Mouse (Mus musculus) CH12.LX (cell line): ENCODE results near the gene Chrnb1. TPM values are rescaled to one million over a fixed set of nuclear protein-coding genes. Genes with fewer than 3 reads are reported as not detected.

Source experiments
- DNase-seq: peaks from one replicate; pipeline ENCODE4 v3.0.0-alpha.2; 2013; ENCODE audit errors: extremely low read depth
- H3K27ac ChIP-seq: 2 replicates; pipeline ENCODE4 v1.5.1; 2012; ENCODE audit warnings: low read depth, mild to moderate bottlenecking, control low read depth, moderate library complexity; ENCODE audit not compliant: insufficient read depth
- H3K27me3 ChIP-seq: replicated peaks from 2 replicates; pipeline ENCODE3; 2012; ENCODE audit warnings: inconsistent platforms
- H3K36me3 ChIP-seq, 2 experiments: replicated peaks in 1 of 2; 2 replicates each; pipeline versions ENCODE3 to v1.6.1; 2012; ENCODE audit warnings: inconsistent platforms in 1 of 2, low read length in 1 of 2, mild to moderate bottlenecking in 1 of 2, mixed read lengths in 1 of 2, moderate library complexity in 1 of 2; ENCODE audit not compliant: control insufficient read depth in 1 of 2, insufficient read depth in 1 of 2
- H3K4me1 ChIP-seq, 2 experiments: 2 replicates each; pipeline ENCODE4 v1.6.1; 2012; ENCODE audit warnings: inconsistent platforms in 1 of 2, moderate library complexity in 1 of 2; ENCODE audit not compliant: insufficient read depth in 2 of 2, control insufficient read depth in 1 of 2
- H3K4me2 ChIP-seq: 2 replicates; pipeline ENCODE4 v1.6.1; 2012; ENCODE audit warnings: low read depth, mild to moderate bottlenecking, control low read depth; ENCODE audit not compliant: poor library complexity, insufficient read depth, severe bottlenecking
- H3K4me3 ChIP-seq, 3 experiments: fragments of 150-350 bp in 1 of 3; sonication (generic) in 1 of 3; replicated peaks in 1 of 3; 2 replicates each; pipeline versions ENCODE3 to v1.5.1; 2011 to 2012; ENCODE audit warnings: low read depth in 2 of 3, low read length in 2 of 3, mild to moderate bottlenecking in 2 of 3, moderate library complexity in 2 of 3, control low read depth in 1 of 3, improper control_type of control experiment in 1 of 3, inconsistent platforms in 1 of 3, mixed read lengths in 1 of 3; ENCODE audit not compliant: poor library complexity in 1 of 3
- H3K79me2 ChIP-seq: replicated peaks from 2 replicates; pipeline ENCODE4 v1.6.1; 2012; ENCODE audit warnings: mild to moderate bottlenecking, moderate library complexity; ENCODE audit not compliant: control insufficient read depth, poor library complexity, insufficient read depth, severe bottlenecking; ENCODE audit errors: extremely low read depth
- H3K9ac ChIP-seq: 2 replicates; pipeline ENCODE4 v1.6.1; 2012; ENCODE audit warnings: low read depth, mild to moderate bottlenecking, control low read depth, moderate library complexity; ENCODE audit not compliant: insufficient read depth
- H3K9me3 ChIP-seq: replicated peaks from 2 replicates; pipeline ENCODE3; 2012; ENCODE audit warnings: low read length, inconsistent platforms, mixed read lengths
- BHLHE40 ChIP-seq: IDR thresholded peaks from 2 replicates; pipeline ENCODE4 v1.6.1; 2011; ENCODE audit warnings: mild to moderate bottlenecking, low read depth, low read length, improper control_type of control experiment
- CHD2 ChIP-seq: IDR thresholded peaks from 2 replicates; pipeline ENCODE4 v1.6.1; 2011; ENCODE audit warnings: low read length, improper control_type of control experiment
- CTCF ChIP-seq, 2 experiments: IDR thresholded peaks in 1 of 2; conservative IDR thresholded peaks in 1 of 2; 2 replicates each; pipeline ENCODE4 v1.5.1; 2011 to 2012; ENCODE audit warnings: low read depth in 2 of 2, low read length in 2 of 2, improper control_type of control experiment in 1 of 2, inconsistent platforms in 1 of 2, mild to moderate bottlenecking in 1 of 2, moderate library complexity in 1 of 2
- E2F4 ChIP-seq: IDR thresholded peaks from 2 replicates; pipeline ENCODE4 v1.6.1; 2011; ENCODE audit warnings: low read depth, low read length, improper control_type of control experiment; ENCODE audit not compliant: insufficient replicate concordance
- ETS1 ChIP-seq: conservative IDR thresholded peaks from 2 replicates; pipeline ENCODE4 v1.6.1; 2012; ENCODE audit warnings: low read depth, mild to moderate bottlenecking, inconsistent platforms, low read length, improper control_type of control experiment, moderate library complexity
- GABPA ChIP-seq: IDR thresholded peaks from 2 replicates; pipeline ENCODE4 v1.6.1; 2012; ENCODE audit warnings: low read depth, low read length, improper control_type of control experiment, inconsistent platforms; ENCODE audit not compliant: insufficient replicate concordance
- IRF4 ChIP-seq: IDR thresholded peaks from 2 replicates; pipeline ENCODE4 v1.6.1; 2014; ENCODE audit warnings: low read depth, mild to moderate bottlenecking, inconsistent platforms, low read length, improper control_type of control experiment
- JUN ChIP-seq: IDR thresholded peaks from 2 replicates; pipeline ENCODE4 v1.6.1; 2011; ENCODE audit warnings: low read depth, mild to moderate bottlenecking, low read length, improper control_type of control experiment, moderate library complexity; ENCODE audit not compliant: insufficient read depth
- JUND ChIP-seq: conservative IDR thresholded peaks from 2 replicates; pipeline ENCODE4 v1.6.1; 2011; ENCODE audit warnings: low read depth, low read length, improper control_type of control experiment
- MAFK ChIP-seq: IDR thresholded peaks from 2 replicates; pipeline ENCODE4 v1.6.1; 2011; ENCODE audit warnings: low read length, improper control_type of control experiment; ENCODE audit not compliant: insufficient replicate concordance
- MAX ChIP-seq: IDR thresholded peaks from 2 replicates; pipeline ENCODE4 v1.6.1; 2011; ENCODE audit warnings: low read length, improper control_type of control experiment
- MAZ ChIP-seq: IDR thresholded peaks from 2 replicates; pipeline ENCODE4 v1.6.1; 2012; ENCODE audit warnings: low read depth, mild to moderate bottlenecking, inconsistent platforms, low read length, improper control_type of control experiment, moderate library complexity
- MEF2A ChIP-seq: IDR thresholded peaks from 2 replicates; pipeline ENCODE4 v1.6.1; 2014; ENCODE audit warnings: low read depth, mild to moderate bottlenecking, inconsistent platforms, low read length, improper control_type of control experiment, borderline replicate concordance
- MXI1 ChIP-seq: IDR thresholded peaks from 2 replicates; pipeline ENCODE4 v1.6.1; 2011; ENCODE audit warnings: mild to moderate bottlenecking, low read depth, low read length, improper control_type of control experiment
- MYC ChIP-seq: IDR thresholded peaks from 2 replicates; pipeline ENCODE4 v1.6.1; 2011; ENCODE audit warnings: low read depth, mild to moderate bottlenecking, improper control_type of control experiment, low read length
- NRF1 ChIP-seq: IDR thresholded peaks from 2 replicates; pipeline ENCODE4 v1.6.1; 2014; ENCODE audit warnings: low read depth, mild to moderate bottlenecking, inconsistent platforms, low read length, improper control_type of control experiment, moderate library complexity
- PAX5 ChIP-seq: IDR thresholded peaks from 2 replicates; pipeline ENCODE4 v1.6.1; 2012; ENCODE audit warnings: low read length, inconsistent platforms, mixed read lengths
- POLR2A ChIP-seq: IDR thresholded peaks from 2 replicates; pipeline ENCODE4 v1.6.1; 2011; ENCODE audit warnings: low read depth, mild to moderate bottlenecking, improper control_type of control experiment, low read length
- POLR2AphosphoS2 ChIP-seq: IDR thresholded peaks from 2 replicates; pipeline ENCODE4 v1.6.1; 2011; ENCODE audit warnings: low read depth, low read length, improper control_type of control experiment
- RAD21 ChIP-seq: IDR thresholded peaks from 2 replicates; pipeline ENCODE4 v1.6.1; 2011; ENCODE audit warnings: low read depth, mild to moderate bottlenecking, low read length, improper control_type of control experiment, moderate library complexity
- RCOR1 ChIP-seq: conservative IDR thresholded peaks from 2 replicates; pipeline ENCODE4 v1.6.1; 2012; ENCODE audit warnings: low read depth, mild to moderate bottlenecking, inconsistent platforms, low read length, improper control_type of control experiment
- SIN3A ChIP-seq: IDR thresholded peaks from 2 replicates; pipeline ENCODE4 v1.6.1; 2012; ENCODE audit warnings: low read length, improper control_type of control experiment, inconsistent platforms
- TCF12 ChIP-seq: IDR thresholded peaks from 2 replicates; pipeline ENCODE4 v1.6.1; 2014; ENCODE audit warnings: low read depth, mild to moderate bottlenecking, inconsistent platforms, low read length, improper control_type of control experiment
- UBTF ChIP-seq: IDR thresholded peaks from 2 replicates; pipeline ENCODE4 v1.6.1; 2012; ENCODE audit warnings: low read depth, mild to moderate bottlenecking, inconsistent platforms, low read length, improper control_type of control experiment, moderate library complexity
- ZC3H11A ChIP-seq: IDR thresholded peaks from 2 replicates; pipeline ENCODE4 v1.6.1; 2012; ENCODE audit warnings: low read depth, mild to moderate bottlenecking, inconsistent platforms, low read length, improper control_type of control experiment
- ZKSCAN1 ChIP-seq: IDR thresholded peaks from 2 replicates; pipeline ENCODE4 v1.6.1; 2012; ENCODE audit warnings: low read depth, inconsistent platforms, low read length, improper control_type of control experiment, borderline replicate concordance
- ZMIZ1 ChIP-seq: IDR thresholded peaks from 2 replicates; pipeline ENCODE4 v1.6.1; 2012; ENCODE audit warnings: low read depth, mild to moderate bottlenecking, inconsistent platforms, low read length, improper control_type of control experiment
- ZNF384 ChIP-seq: IDR thresholded peaks from 2 replicates; pipeline ENCODE4 v1.6.1; 2012; ENCODE audit warnings: low read depth, low read length, improper control_type of control experiment, inconsistent platforms
- dilution Hi-C: fragments of 300-500 bp; cut with MboI; formaldehyde crosslinking; loops from 2 replicates; pipeline ENCODE4 v1.14.3; 2020; ENCODE audit warnings: low sequenced_read_pairs; ENCODE audit not compliant: extremely low pct_unique_long_range_greater_than_20kb, extremely low pct_ligation_motif_present
- in situ Hi-C: fragments of 300-500 bp; cut with MboI; formaldehyde crosslinking; loops from 3 replicates; pipeline ENCODE4 v1.14.3; 2019; ENCODE audit warnings: low sequenced_read_pairs, low pct_ligation_motif_present, low pct_unique_long_range_greater_than_20kb, mixed read lengths
- polyA plus RNA-seq: library from polyadenylated mRNA; unstranded; fragments of >175 nt; gene quantifications from 2 replicates; pipeline ENCODE4 v1.2.1, GENCODE M21; 2012; ENCODE audit warnings: low read depth; ENCODE audit not compliant: insufficient read length
- total RNA-seq, 2 experiments: library from RNA; depleted of rRNA; stranded (reverse); fragments of 300-350 nt in 1 of 2; fragments of >200 nt in 1 of 2; gene quantifications; 2 replicates each; pipeline ENCODE4 v1.2.3; 2012 to 2014

The Chrnb1 gene
- total and polyA plus RNA-seq, 3 experiments = 1.9 to 5.9 (median 2.2) TPM

DNA sequence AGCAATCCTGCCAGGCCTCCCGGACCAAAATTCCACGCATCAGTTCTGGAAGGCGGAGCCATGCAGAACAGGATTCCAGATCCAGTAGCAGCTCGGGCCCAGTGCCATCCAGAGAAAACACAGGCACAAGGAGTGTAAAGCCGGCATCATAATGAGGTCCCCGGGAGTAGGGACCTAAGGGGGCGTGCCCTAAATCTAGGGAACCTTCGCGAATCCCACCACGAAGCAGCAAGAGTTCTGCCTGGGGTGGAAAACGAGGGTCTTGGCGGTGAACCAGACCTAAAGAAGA lies 8.9 kb upstream of the Chrnb1 start:
- TF ChIP-seq UBTF (no peak), RCOR1 (no peak), CTCF (conservative IDR thresholded peaks at IDR 0.05 in 1 of 2, IDR thresholded peaks at IDR 0.05 in 1 of 2; ENCODE audit: low read depth in 2 of 2, low read length in 2 of 2) (no peak), MXI1 (no peak), GABPA (no peak), ETS1 (no peak), POLR2AphosphoS2 (no peak), MEF2A (no peak), E2F4 (no peak), ZNF384 (no peak), NRF1 (no peak)
- H3K4me2 ChIP-seq = no peak overlapping the region
- H3K27ac ChIP-seq = no peak overlapping the region
- dilution Hi-C loops (no loop called here), in situ Hi-C loops (loop anchor here (5.0 kb wide), 1 partner anchor 73 kb away; the partner anchor contains the start of gene Tmem95)
- H3K79me2 ChIP-seq = no peaks in the 10 kb centered on the region
- no peak for DNase-seq
- peaks cover 55% of the 10 kb centered on the region for H3K27me3 ChIP-seq
- H3K4me3 ChIP-seq = no peak overlapping the region
- peaks cover 8 to 33% of the 10 kb centered on the region in 2 experiments; a peak in 3 of 4 replicates for H3K4me1 ChIP-seq
- H3K9ac ChIP-seq = no peak overlapping the region
- peaks cover 24% of the 10 kb centered on the region for H3K9me3 ChIP-seq
- H3K36me3 ChIP-seq = no peaks in the 10 kb centered on the region

DNA sequence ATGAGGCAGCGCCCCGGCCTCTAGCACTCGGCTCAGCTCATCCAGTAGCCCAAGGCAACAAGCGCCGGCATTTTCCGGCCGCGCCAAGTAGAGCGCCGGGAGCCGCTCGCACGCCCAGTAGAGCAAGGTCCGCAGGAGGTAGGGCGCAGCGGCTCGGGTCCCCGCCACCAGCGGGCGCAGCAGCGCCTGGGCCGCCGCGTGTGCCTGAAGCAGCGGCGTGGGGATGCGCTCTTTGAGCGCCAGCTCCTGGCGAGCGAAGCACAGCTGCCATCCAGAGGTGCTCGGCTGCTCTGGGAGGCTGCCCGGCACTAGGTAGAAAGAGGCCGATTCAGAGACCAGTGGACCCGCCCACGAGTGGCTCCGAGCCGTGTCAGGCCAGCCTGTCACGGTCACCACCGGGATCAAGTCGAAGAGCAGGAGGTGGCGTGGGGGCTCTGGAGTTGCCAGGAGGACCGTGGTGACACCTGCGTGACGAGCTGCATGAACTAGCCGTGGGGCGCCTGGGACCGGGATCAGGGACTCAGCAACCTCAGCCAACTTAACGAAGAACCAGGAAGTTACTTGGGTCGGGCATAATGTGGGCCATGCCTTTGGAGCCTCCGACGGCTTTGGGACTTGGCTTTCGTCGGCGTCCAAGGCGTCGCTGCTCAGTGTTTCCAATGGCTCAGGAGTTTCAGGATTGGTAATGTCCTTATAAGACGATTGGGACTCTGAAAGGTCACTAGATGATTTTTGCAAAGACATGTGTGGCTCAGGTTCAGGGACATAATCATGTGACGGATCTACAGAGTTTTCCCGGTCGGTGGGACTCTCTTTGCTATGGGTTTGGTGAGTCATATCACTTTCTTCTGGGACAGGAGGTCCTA lies 8.3 kb upstream of the Chrnb1 start:
- H3K4me1 ChIP-seq = peaks cover 11 to 38% of the 10 kb centered on the region in 2 experiments
- peak overlapping the region; percentile 72 for H3K4me2 ChIP-seq
- H3K27ac ChIP-seq = no peak overlapping the region
- DNase-seq = peak; percentile 72
- H3K4me3 ChIP-seq = peak overlapping the region; percentile 11 to 39 (median 31)
- H3K9me3 ChIP-seq = peaks cover 24% of the 10 kb centered on the region
- H3K36me3 ChIP-seq = no peaks in the 10 kb centered on the region
- dilution Hi-C loops = no loop called here
- in situ Hi-C loops = loop anchor here (5.0 kb wide), 1 partner anchor 73 kb away; the partner anchor contains the start of gene Tmem95
- H3K79me2 ChIP-seq = no peaks in the 10 kb centered on the region
- peak overlapping the region; percentile 2; the same call in 1 of the 2 replicates for H3K9ac ChIP-seq
- H3K27me3 ChIP-seq = peaks cover 50% of the 10 kb centered on the region
- TF ChIP-seq IRF4 (no peak; the same call in none of the 2 replicates), ZMIZ1 (0 out of 2 replicates have a peak, but pooled peaks have one; percentile 43), ETS1 (no peak), POLR2AphosphoS2 (no peak), NRF1 (peak; percentile 58; the same call in 1 of the 2 replicates), BHLHE40 (peak; percentile 53; the same call in 1 of the 2 replicates), MEF2A (peak; percentile 80; the same call in 1 of the 2 replicates), MYC (peak; percentile 84; the same call in 1 of the 2 replicates), RAD21 (peak; percentile 87), E2F4 (no peak), CTCF (conservative IDR thresholded peaks at IDR 0.05 in 1 of 2, IDR thresholded peaks at IDR 0.05 in 1 of 2; ENCODE audit: low read depth in 2 of 2, low read length in 2 of 2) (peak in 1 of 2 experiments; percentile 98; a peak in 2 of 4 replicates), ZKSCAN1 (no peak), JUN (no peak), TCF12 (peak; percentile 63), MAFK (peak; percentile 20; the same call in 1 of the 2 replicates), POLR2A (peak; percentile 57), PAX5 (no peak), MAX (peak; percentile 89), SIN3A (peak; percentile 60), ZC3H11A (peak; percentile 49), ZNF384 (no peak), CHD2 (no peak), JUND (no peak), MAZ (no peak; the same call in 1 of the 2 replicates), GABPA (no peak)
